Mouse (Mus musculus): ENCODE data around the gene Gm20458. TPM values are rescaled to one million over a fixed set of nuclear protein-coding genes. Genes with fewer than 3 reads are reported as not detected.

Gene Gm20458
- polyA plus RNA-seq, 1 experiment from 2014 or later: 6.5 TPM

DNA sequence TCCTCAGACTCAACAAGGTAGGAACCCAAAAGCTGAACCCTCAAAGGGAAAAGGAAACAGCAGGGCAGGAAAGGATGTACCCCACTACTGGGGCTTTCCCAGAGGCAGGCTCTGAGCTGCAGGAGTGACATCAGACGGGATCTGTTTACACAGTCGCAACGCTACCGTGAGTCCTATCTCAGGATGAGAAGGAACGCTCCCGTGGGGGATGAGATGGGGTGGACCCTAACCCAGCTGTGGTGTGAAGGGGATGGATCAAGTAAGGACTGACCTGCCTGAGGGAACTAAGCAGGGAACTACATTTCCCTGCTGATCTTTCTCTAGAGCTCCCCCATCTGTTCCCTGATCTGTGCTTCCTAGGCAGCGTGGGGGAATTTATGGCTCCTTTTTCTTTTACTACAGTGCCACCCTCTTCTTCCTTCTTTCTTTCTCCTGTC, 3.9 kb upstream of the Gm20458 start, which contains the start of gene Sys1:
Gene Sys1 (plus strand): TSS at position 101 of the 437 bp plus-strand sequence.
- WGBS: 1% methylated on average over 7 of the region's 7 CpGs
- no peaks in the 10 kb centered on the region for H3K36me3 ChIP-seq
- no peaks in the 10 kb centered on the region for H3K27me3 ChIP-seq (replicated peaks)
- H3K4me3 ChIP-seq: no peak within 1 kb of the TSS
- H3K9ac ChIP-seq: peak within 1 kb of the TSS; percentile 22; the same call in 1 of the 2 replicates
- peaks cover 11% of the 10 kb centered on the region for H3K4me1 ChIP-seq
- ATAC-seq (ENCODE audit: low FRiP score, low read depth): no peak
- H3K9me3 ChIP-seq: no peaks in the 10 kb centered on the region
- peak within 1 kb of the TSS; percentile 48 for H3K4me2 ChIP-seq (replicated peaks)
- H3K27ac ChIP-seq: no peak within 1 kb of the TSS

DNA sequence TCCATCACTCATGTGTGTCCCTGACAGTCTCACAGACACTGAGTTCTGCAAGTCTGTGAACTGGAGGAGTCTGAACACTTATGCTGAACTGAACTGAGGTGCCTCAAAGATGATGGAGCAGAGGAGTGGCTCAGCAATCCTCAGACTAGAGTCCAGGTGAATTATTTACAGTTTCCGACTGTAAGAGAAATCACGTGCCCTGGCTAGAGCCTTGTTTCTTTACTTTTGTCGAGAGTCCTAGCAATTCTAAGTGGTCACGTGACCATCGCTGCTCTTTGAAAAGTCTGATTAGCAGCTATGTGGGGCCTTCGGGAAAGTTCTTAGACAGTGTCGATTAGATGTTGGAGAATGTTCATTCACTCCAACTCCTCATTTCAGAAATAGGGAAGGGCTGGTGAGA, 2.8 kb upstream of the Gm20458 start:
- no peak overlapping the region for H3K4me3 ChIP-seq
- H3K9ac ChIP-seq: no peak overlapping the region
- H3K36me3 ChIP-seq: peaks cover 2% of the 10 kb centered on the region; the same call in 1 of the 2 replicates
- no peak for ATAC-seq (ENCODE audit: low FRiP score, low read depth)
- H3K9me3 ChIP-seq: no peaks in the 10 kb centered on the region
- H3K4me1 ChIP-seq: peaks cover 19% of the 10 kb centered on the region
- H3K27me3 ChIP-seq (replicated peaks): no peaks in the 10 kb centered on the region
- WGBS: 59% methylated on average over 7 of the region's 7 CpGs
- H3K4me2 ChIP-seq (replicated peaks): no peak overlapping the region
- H3K27ac ChIP-seq: no peak overlapping the region

DNA sequence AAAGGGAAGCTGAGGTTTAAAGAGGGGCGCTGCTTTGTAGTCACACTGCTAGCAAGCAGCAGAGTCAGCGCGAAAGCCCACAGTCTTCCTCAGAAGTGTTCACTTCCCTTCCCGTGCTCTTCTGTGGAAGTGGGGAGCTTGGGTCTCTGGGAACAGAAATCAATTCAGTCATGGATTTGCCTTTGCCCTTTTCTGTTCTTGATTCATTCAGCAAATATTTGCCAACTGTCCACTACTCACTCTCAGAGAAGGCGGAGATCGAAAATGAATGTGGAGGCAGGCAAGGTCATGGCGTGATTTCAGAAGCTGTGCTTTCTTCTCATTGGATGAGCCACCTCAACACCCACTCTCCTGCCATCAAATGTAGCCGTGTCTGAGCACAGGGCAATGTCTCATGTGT, 2.2 kb upstream of the Gm20458 start:
- 92% methylated on average over 8 of the region's 8 CpGs for WGBS
- no peak for ATAC-seq (ENCODE audit: low FRiP score, low read depth)

DNA sequence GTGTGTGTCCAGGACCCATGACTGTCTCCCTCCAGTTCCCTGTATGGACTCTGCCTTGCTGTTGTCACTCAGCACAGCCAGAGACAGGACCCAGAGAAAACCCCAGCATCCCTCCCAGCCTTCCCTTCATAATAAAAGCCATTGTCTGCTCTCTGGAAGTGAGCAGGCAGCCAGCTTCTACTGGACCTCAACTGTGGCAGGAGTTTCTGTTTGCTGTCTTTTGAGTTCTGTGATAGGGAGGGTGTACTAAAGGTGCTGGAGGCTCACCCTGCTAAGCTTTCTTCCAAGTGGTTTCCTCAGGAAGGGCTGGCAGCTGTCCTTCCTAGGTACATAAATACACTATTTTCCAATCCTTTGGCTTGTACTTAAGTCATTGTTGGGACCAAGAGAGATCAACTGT, 4.4 kb downstream of the Gm20458 start:
- Histone ChIP-seq H3K4me1 (peaks cover 11% of the 10 kb centered on the region), H3K27ac (no peak overlapping the region), H3K4me3 (no peak overlapping the region), H3K4me2 (replicated peaks) (no peak overlapping the region), H3K36me3 (peaks cover 45% of the 10 kb centered on the region), H3K9me3 (no peaks in the 10 kb centered on the region), H3K9ac (no peak overlapping the region), H3K27me3 (replicated peaks) (no peaks in the 10 kb centered on the region)
- ATAC-seq (ENCODE audit: low FRiP score, low read depth): no peak

More for the DNA sequence above, 2.2 kb upstream of the Gm20458 start:
- no peak overlapping the region for H3K27ac ChIP-seq
- H3K9me3 ChIP-seq: no peaks in the 10 kb centered on the region
- H3K27me3 ChIP-seq (replicated peaks): no peaks in the 10 kb centered on the region
- H3K36me3 ChIP-seq: peaks cover 8% of the 10 kb centered on the region; the same call in 1 of the 2 replicates
- H3K4me2 ChIP-seq (replicated peaks): no peak overlapping the region
- H3K4me3 ChIP-seq: no peak overlapping the region
- peaks cover 19% of the 10 kb centered on the region for H3K4me1 ChIP-seq
- no peak overlapping the region for H3K9ac ChIP-seq

DNA sequence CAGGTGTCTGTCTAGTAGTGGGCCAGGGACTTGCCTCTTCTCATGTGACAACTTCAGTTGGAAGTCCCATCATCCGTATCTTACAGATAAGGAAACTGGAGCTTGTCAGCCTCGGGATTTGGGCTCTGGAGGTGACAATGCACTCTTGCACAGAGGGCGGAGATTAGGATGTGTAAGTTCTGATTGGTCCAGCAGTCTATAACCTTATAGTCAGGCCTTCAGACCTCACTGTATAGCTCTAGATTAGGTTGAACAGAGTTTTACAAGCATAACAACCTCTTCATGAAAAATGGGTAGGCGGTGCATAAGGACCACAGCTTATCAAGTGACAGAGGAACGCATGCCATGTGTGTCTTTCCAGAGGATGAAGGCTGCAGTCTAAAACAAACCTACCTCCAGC, 6.0 kb downstream of the Gm20458 start:
- 88% methylated on average over 5 of the region's 5 CpGs for WGBS
- H3K27ac ChIP-seq: no peak overlapping the region
- peaks cover 48% of the 10 kb centered on the region for H3K36me3 ChIP-seq
- no peaks in the 10 kb centered on the region for H3K9me3 ChIP-seq
- H3K9ac ChIP-seq: no peak overlapping the region
- peaks cover 8% of the 10 kb centered on the region for H3K4me1 ChIP-seq
- ATAC-seq (ENCODE audit: low FRiP score, low read depth): no peak
- no peaks in the 10 kb centered on the region for H3K27me3 ChIP-seq (replicated peaks)
- H3K4me2 ChIP-seq (replicated peaks): no peak overlapping the region
- H3K4me3 ChIP-seq: no peak overlapping the region

DNA sequence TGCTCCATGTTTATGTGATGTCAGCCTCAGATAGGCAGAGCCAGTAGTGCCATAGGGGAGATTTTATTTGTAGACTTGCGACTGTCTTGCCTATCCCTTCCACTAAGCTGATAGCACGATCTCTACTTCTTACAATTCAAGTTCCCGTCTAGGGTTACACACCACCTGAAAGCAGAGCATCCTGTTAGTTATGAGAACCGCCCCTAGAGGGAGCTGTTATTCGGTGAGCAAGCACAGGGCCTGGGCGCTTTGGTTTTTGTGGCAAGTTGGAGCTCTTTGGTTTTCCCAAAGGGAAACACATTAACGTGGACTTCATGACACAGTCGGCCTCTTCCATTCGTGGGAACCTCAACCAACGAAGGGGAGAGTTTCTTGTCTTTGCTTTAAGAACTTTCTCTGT, 9.5 kb downstream of the Gm20458 start:
- no peak for ATAC-seq (ENCODE audit: low FRiP score, low read depth)
- Histone ChIP-seq H3K27me3 (replicated peaks) (no peaks in the 10 kb centered on the region), H3K4me1 (no peaks in the 10 kb centered on the region), H3K36me3 (peaks cover 37% of the 10 kb centered on the region), H3K9me3 (no peaks in the 10 kb centered on the region), H3K4me2 (replicated peaks) (no peak overlapping the region), H3K27ac (no peak overlapping the region), H3K9ac (no peak overlapping the region), H3K4me3 (no peak overlapping the region)
- 34% methylated on average over 10 of the region's 10 CpGs for WGBS

DNA sequence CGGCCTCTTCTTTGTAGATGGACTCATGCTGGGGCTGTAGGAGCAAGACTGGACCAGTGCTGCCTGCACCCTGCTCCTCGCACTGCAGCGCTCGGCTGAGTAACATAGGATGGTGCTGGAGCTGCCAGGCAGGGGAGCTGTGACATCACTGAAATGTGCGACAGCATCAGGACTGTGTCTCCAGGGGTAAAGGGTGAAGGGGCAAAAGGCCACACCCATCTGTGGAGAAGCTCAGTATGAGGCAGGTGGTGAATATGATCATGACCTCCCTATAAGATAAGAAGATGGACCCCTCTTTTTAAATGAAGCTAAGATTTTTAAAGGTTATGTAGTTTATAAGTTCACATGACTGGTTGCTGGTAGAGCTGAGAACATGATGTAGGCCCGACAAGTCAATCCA, 12.9 kb downstream of the Gm20458 start, which contains the start of gene Trp53tg5:
Gene Trp53tg5 (minus strand): TSS at position 101 of the 400 bp plus-strand sequence.
- ATAC-seq (ENCODE audit: low FRiP score, low read depth): no peak
- Histone ChIP-seq H3K27ac (no peak within 1 kb of the TSS), H3K4me2 (replicated peaks) (no peak within 1 kb of the TSS), H3K27me3 (replicated peaks) (no peaks in the 10 kb centered on the region), H3K4me3 (no peak within 1 kb of the TSS), H3K9ac (no peak within 1 kb of the TSS), H3K4me1 (no peaks in the 10 kb centered on the region), H3K36me3 (peaks cover 24% of the 10 kb centered on the region), H3K9me3 (no peaks in the 10 kb centered on the region)
- 91% methylated on average over 6 of the region's 6 CpGs for WGBS

DNA sequence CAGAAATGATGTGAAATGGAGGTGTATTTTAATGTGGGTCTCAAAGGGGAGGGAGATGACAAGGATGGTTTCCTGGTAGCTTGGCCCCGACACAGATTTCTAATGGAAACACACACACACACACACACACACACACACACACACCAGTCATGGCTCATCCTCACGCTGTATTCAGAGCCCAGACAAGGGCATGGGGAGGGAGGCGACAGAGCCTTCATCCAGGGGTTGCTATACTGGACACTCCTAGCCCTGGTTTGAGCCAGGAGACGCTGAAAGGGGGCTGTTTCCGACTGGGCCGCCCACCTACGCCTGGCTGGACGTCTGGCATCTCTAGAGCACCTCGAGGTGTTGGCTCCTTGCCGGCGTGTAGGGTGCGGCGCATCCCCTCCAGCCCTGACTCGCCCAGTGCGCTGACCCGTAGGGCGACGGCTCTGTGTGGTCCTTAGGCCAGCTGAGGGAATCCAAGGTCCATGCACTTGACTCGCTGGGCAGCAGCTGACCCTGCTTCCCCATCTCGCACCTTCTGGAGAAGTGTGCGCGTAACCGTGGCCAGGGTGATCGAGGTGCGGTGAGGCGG, 25.0 kb downstream of the Gm20458 start, which contains the start of gene Dbndd2:
Gene Dbndd2 (plus strand): TSS at position 426 of the 577 bp plus-strand sequence.
- no peaks in the 10 kb centered on the region for H3K9me3 ChIP-seq
- ATAC-seq (ENCODE audit: low FRiP score, low read depth): peak; percentile 61
- no peak within 1 kb of the TSS for H3K27ac ChIP-seq
- peaks cover 7% of the 10 kb centered on the region for H3K36me3 ChIP-seq
- WGBS: 1% methylated on average over 26 of the region's 26 CpGs
- H3K9ac ChIP-seq: peak within 1 kb of the TSS; percentile 75
- peak within 1 kb of the TSS; percentile 99 for H3K4me2 ChIP-seq (replicated peaks)
- H3K4me3 ChIP-seq: peak within 1 kb of the TSS; percentile 68
- H3K27me3 ChIP-seq (replicated peaks): peaks cover 36% of the 10 kb centered on the region
- peaks cover 15% of the 10 kb centered on the region for H3K4me1 ChIP-seq

DNA sequence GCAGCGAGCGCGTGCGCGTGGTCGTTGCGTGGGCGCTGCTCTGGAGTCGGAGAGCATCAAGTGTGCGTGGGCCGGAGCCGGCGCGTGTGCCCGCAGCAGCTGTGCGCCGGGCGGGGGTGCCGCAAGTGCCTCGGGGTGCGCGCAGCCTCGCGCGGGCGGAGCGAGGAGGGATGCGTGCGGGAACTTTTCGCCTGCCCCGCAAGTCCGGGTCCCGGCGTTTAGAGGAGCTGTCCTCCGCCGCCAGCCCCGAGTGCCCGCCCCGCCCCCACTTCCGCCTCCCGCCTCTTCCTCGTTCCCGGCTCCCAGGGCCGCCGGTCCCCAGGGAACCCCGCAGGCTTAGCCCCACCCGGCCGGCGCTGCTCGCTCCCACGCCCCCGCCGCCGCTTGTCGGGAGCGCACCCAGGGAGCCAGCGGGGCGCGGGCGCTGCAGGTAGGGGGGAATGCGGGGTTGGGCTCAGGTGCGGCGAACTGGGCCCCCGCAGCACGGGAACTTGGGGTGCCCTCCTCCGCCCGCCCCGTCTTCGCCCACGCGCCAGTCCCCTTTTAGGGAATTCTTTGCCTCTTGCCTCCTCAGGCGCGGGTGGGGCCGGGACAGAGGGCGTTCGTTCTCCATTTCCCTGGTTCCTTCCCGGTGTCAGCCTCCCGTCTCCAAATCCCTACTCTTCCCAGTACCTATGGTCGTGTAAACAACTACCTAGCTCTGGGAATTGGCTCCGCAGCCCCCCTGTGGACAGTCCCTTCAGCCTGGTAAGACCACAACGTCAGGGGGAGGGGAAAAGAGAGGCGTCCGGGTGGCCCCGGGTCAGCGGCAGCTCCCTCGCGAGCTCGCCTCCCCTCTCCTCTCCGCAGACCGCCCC, 25.7 kb downstream of the Gm20458 start:
- peak; percentile 58 for ATAC-seq (ENCODE audit: low FRiP score, low read depth)
- under 1% methylated on average over 90 of the region's 90 CpGs for WGBS
- Histone ChIP-seq H3K27me3 (replicated peaks) (peaks cover 36% of the 10 kb centered on the region), H3K27ac (no peak overlapping the region), H3K36me3 (peaks cover 7% of the 10 kb centered on the region), H3K4me1 (peaks cover 15% of the 10 kb centered on the region), H3K4me3 (peak overlapping the region; percentile 68), H3K4me2 (replicated peaks) (peak overlapping the region; percentile 99), H3K9me3 (no peaks in the 10 kb centered on the region), H3K9ac (peak overlapping the region; percentile 75)

DNA sequence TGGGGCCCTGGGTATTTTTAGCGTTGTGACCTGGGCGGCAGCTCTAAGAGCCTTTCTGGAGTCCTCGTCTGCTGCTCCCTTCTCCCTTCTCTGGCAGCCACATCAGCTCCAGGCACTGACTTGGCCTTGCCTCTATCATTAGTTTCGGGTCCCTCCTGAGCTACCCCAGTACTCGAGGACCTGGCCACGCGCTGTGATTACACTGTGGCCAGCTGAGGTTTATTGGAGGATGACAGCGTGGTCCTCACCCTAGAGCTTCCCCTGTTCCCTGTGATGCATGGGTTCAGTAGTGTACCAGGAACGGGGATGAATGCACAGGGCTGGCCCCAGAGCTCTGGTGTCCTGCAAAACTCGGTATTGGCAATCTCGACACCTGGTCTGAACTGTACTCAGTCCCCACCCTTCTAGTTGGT, 26.4 kb downstream of the Gm20458 start:
- peaks cover 36% of the 10 kb centered on the region for H3K27me3 ChIP-seq (replicated peaks)
- no peaks in the 10 kb centered on the region for H3K9me3 ChIP-seq
- peak overlapping the region; percentile 75 for H3K9ac ChIP-seq
- H3K4me2 ChIP-seq (replicated peaks): peak overlapping the region; percentile 99
- 13% methylated on average over 11 of the region's 11 CpGs for WGBS
- no peak for ATAC-seq (ENCODE audit: low FRiP score, low read depth)
- H3K4me1 ChIP-seq: peaks cover 15% of the 10 kb centered on the region
- peaks cover 7% of the 10 kb centered on the region for H3K36me3 ChIP-seq
- peak overlapping the region; percentile 68 for H3K4me3 ChIP-seq
- H3K27ac ChIP-seq: no peak overlapping the region

DNA sequence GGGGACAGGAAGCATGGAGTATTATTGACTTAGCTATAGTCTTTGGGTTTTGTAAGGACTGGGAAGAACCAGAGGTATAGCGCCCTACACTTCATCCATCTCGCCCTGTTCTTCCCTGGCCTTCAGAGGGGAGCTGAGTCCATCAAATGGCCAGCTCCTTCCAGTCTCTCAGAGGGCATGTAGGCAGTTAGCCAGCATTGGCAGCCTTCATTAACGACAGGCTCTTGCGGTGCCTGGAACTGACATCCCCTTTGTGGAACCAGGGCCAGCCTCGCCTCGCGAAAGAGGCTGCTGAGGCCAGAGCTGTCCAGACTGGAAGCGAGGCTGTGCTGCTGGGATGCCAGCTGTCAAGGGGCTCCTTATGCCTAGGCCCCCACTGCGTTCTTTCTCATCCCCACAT, 27.0 kb downstream of the Gm20458 start:
- Histone ChIP-seq H3K4me2 (replicated peaks) (no peak overlapping the region), H3K9me3 (no peaks in the 10 kb centered on the region), H3K4me1 (peaks cover 15% of the 10 kb centered on the region), H3K4me3 (no peak overlapping the region), H3K27ac (no peak overlapping the region), H3K9ac (no peak overlapping the region), H3K27me3 (replicated peaks) (peaks cover 36% of the 10 kb centered on the region), H3K36me3 (peaks cover 7% of the 10 kb centered on the region)
- no peak for ATAC-seq (ENCODE audit: low FRiP score, low read depth)
- WGBS: 60% methylated on average over 9 of the region's 9 CpGs

DNA sequence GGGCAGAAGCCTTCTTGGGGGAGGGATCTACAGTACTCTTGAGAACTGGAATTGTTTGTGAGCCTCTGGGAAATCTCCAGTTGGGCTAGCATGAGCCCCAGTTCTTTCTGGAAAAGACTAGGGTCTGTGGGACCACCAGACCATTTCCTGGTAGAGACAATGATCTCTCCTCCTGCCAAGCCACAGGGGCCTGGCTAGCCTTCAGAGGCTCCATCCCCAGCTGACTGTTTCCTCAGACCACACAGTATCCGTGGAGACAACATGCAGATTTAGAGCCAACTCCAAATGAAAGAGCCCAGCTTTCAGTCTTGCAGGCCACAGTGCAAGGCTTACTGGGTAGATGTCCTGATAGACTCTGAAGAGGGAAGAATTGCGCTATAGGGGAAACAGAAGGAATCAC, 33.4 kb downstream of the Gm20458 start:
- no peak for ATAC-seq (ENCODE audit: low FRiP score, low read depth)
- Histone ChIP-seq H3K4me3 (no peak overlapping the region), H3K9ac (no peak overlapping the region), H3K36me3 (peaks cover 7% of the 10 kb centered on the region), H3K4me1 (peaks cover 7% of the 10 kb centered on the region; the same call in 1 of the 2 replicates), H3K9me3 (no peaks in the 10 kb centered on the region), H3K27ac (no peak overlapping the region), H3K27me3 (replicated peaks) (no peaks in the 10 kb centered on the region), H3K4me2 (replicated peaks) (no peak overlapping the region)
- WGBS: 53% methylated on average over 2 of the region's 2 CpGs

All from neural tube, embryonic 12.5 days (tissue).